Mouse (Mus musculus) intestine, embryonic 16.5 days (tissue): Measurements from ENCODE around the gene Abhd14b. TPM values are rescaled to one million over a fixed set of nuclear protein-coding genes. Genes with fewer than 3 reads are reported as not detected.

Source experiments
- ATAC-seq: fragments of 200-750 bp; cut with Nextera tagmentation; 2 replicates; pipeline ENCODE4 v1.8.0; 2017; ENCODE audit warnings: moderate TSS enrichment, moderate library complexity
- H3K27ac ChIP-seq: fragments of 300-500 bp; sonication (generic); 2 replicates; pipeline ENCODE4 v1.5.1; 2014; ENCODE audit warnings: mild to moderate bottlenecking, low read length
- H3K27me3 ChIP-seq: fragments of 300-500 bp; sonication (generic); replicated peaks from 2 replicates; pipeline ENCODE4 v1.6.1; 2014; ENCODE audit warnings: low read length, control low read depth, mixed read lengths; ENCODE audit not compliant: control insufficient read depth, insufficient read depth
- H3K36me3 ChIP-seq: fragments of 300-500 bp; sonication (generic); 2 replicates; pipeline ENCODE4 v1.6.1; 2014; ENCODE audit warnings: low read length, control low read depth; ENCODE audit not compliant: control insufficient read depth, insufficient read depth
- H3K4me1 ChIP-seq: fragments of 300-500 bp; sonication (generic); 2 replicates; pipeline ENCODE4 v1.6.1; 2014; ENCODE audit warnings: low read length, control low read depth, mixed read lengths; ENCODE audit not compliant: control insufficient read depth, insufficient read depth
- H3K4me2 ChIP-seq: fragments of 300-500 bp; sonication (generic); 2 replicates; pipeline ENCODE4 v1.6.1; 2014; ENCODE audit warnings: low read depth, low read length, control low read depth
- H3K4me3 ChIP-seq: fragments of 300-500 bp; sonication (generic); 2 replicates; pipeline ENCODE4 v1.5.1; 2014; ENCODE audit warnings: mild to moderate bottlenecking, low read length
- H3K9ac ChIP-seq: fragments of 300-500 bp; sonication (generic); 2 replicates; pipeline ENCODE4 v1.6.1; 2014; ENCODE audit warnings: low read depth, low read length
- H3K9me3 ChIP-seq: fragments of 300-500 bp; sonication (generic); 2 replicates; pipeline ENCODE4 v1.6.1; 2016; ENCODE audit warnings: low read length, control low read depth; ENCODE audit not compliant: control insufficient read depth
- WGBS: fragments of 180-500 bp; shearing (Covaris S2); extraction: QIAGEN DNeasy Blood & Tissue Kit; methylation state at CpG from one replicate; pipeline ENCODE4 v1.1.7; 2014; 5-methylcytosine and 5-hydroxymethylcytosine counted together
- polyA plus RNA-seq: library from polyadenylated mRNA; unstranded; fragments of >200 nt; fragmentation: Nextera tagmentation; extraction: Ambion mirVana; gene quantifications from 2 replicates; pipeline ENCODE4 v1.2.1, GENCODE M21; 2015

Gene Abhd14b
- polyA plus RNA-seq, 1 experiment from 2014 or later, result 34.3 TPM

GRCm38 (mm10) chr9:106476002-106476923, 29.0 kb downstream of the Abhd14b start:
- H3K9me3 ChIP-seq, result no peaks in the 10 kb centered on the region
- WGBS, result 23% methylated on average over 16 of the region's 16 CpGs
- peak; percentile 45 for ATAC-seq
- H3K27ac ChIP-seq, result peak overlapping the region; percentile 65
- H3K36me3 ChIP-seq, result no peaks in the 10 kb centered on the region
- peak overlapping the region; percentile 51 for H3K4me2 ChIP-seq
- peaks cover 50% of the 10 kb centered on the region for H3K4me1 ChIP-seq
- peak overlapping the region; percentile 33 for H3K4me3 ChIP-seq
- peak overlapping the region; percentile 60 for H3K9ac ChIP-seq
- H3K27me3 ChIP-seq, result no peaks in the 10 kb centered on the region

- peaks cover 44% of the 10 kb centered on the region for H3K4me1 ChIP-seq
- peak within 1 kb of the TSS; percentile 92 for H3K4me2 ChIP-seq
- H3K4me3 ChIP-seq, result peak within 1 kb of the TSS; percentile 87
- ATAC-seq, result peak; percentile 99
- under 1% methylated on average over 41 of the region's 41 CpGs for WGBS
- H3K27me3 ChIP-seq, result no peaks in the 10 kb centered on the region
- H3K9ac ChIP-seq, result peak within 1 kb of the TSS; percentile 73
- no peaks in the 10 kb centered on the region for H3K9me3 ChIP-seq
- H3K36me3 ChIP-seq, result 0 out of 2 replicates have a peak, but pooled peaks cover 2% of the 10 kb centered on the region
- peak within 1 kb of the TSS; percentile 65 for H3K27ac ChIP-seq
Measured at GRCm38 (mm10) chr9:106476924-106477484, 29.7 kb downstream of the Abhd14b start, which contains the start of gene Parp3. TSS of gene Parp3 (minus strand) at chr9:106476949.

GRCm38 (mm10) chr9:106477649-106478048, 30.4 kb downstream of the Abhd14b start:
- Histone ChIP-seq H3K4me3 (peak overlapping the region; percentile 87), H3K27ac (peak overlapping the region; percentile 41; the same call in 1 of the 2 replicates), H3K27me3 (no peaks in the 10 kb centered on the region), H3K4me1 (peaks cover 40% of the 10 kb centered on the region), H3K9ac (peak overlapping the region; percentile 73), H3K36me3 (peaks cover 6% of the 10 kb centered on the region; the same call in 1 of the 2 replicates), H3K9me3 (no peaks in the 10 kb centered on the region), H3K4me2 (peak overlapping the region; percentile 92)
- no peak for ATAC-seq
- WGBS, result 3% methylated on average over 16 of the region's 16 CpGs

- WGBS, result 78% methylated on average over 9 of the region's 9 CpGs
- Histone ChIP-seq H3K36me3 (peaks cover 10% of the 10 kb centered on the region; the same call in 1 of the 2 replicates), H3K4me3 (peak overlapping the region; percentile 87), H3K9ac (peak overlapping the region; percentile 73), H3K27me3 (no peaks in the 10 kb centered on the region), H3K4me2 (peak overlapping the region; percentile 92), H3K4me1 (peaks cover 39% of the 10 kb centered on the region), H3K27ac (no peak overlapping the region), H3K9me3 (no peaks in the 10 kb centered on the region)
- no peak for ATAC-seq
Measured at GRCm38 (mm10) chr9:106478101-106478500, 30.8 kb downstream of the Abhd14b start.

GRCm38 (mm10) chr9:106480541-106480940, 33.3 kb downstream of the Abhd14b start:
- H3K4me1 ChIP-seq, result peaks cover 17% of the 10 kb centered on the region
- no peak overlapping the region for H3K9ac ChIP-seq
- no peak overlapping the region for H3K4me3 ChIP-seq
- H3K27me3 ChIP-seq, result no peaks in the 10 kb centered on the region
- no peak for ATAC-seq
- no peak overlapping the region for H3K27ac ChIP-seq
- no peak overlapping the region for H3K4me2 ChIP-seq
- peaks cover 30% of the 10 kb centered on the region; the same call in 1 of the 2 replicates for H3K36me3 ChIP-seq
- H3K9me3 ChIP-seq, result no peaks in the 10 kb centered on the region
- 92% methylated on average over 7 of the region's 7 CpGs for WGBS

- Histone ChIP-seq H3K36me3 (peaks cover 30% of the 10 kb centered on the region; the same call in 1 of the 2 replicates), H3K4me3 (no peak overlapping the region), H3K4me2 (no peak overlapping the region), H3K4me1 (peaks cover 13% of the 10 kb centered on the region), H3K9ac (no peak overlapping the region), H3K27ac (no peak overlapping the region), H3K9me3 (no peaks in the 10 kb centered on the region), H3K27me3 (no peaks in the 10 kb centered on the region)
- ATAC-seq, result no peak
- WGBS, result 94% methylated on average over 15 of the region's 15 CpGs
Measured at GRCm38 (mm10) chr9:106481075-106481474, 33.8 kb downstream of the Abhd14b start.

GRCm38 (mm10) chr9:106481676-106482075, 34.4 kb downstream of the Abhd14b start:
- H3K9ac ChIP-seq, result no peak overlapping the region
- H3K27me3 ChIP-seq, result no peaks in the 10 kb centered on the region
- no peaks in the 10 kb centered on the region for H3K9me3 ChIP-seq
- 93% methylated on average over 13 of the region's 13 CpGs for WGBS
- H3K4me2 ChIP-seq, result no peak overlapping the region
- H3K27ac ChIP-seq, result no peak overlapping the region
- peaks cover 7% of the 10 kb centered on the region for H3K4me1 ChIP-seq
- ATAC-seq, result no peak
- peaks cover 30% of the 10 kb centered on the region; the same call in 1 of the 2 replicates for H3K36me3 ChIP-seq
- H3K4me3 ChIP-seq, result no peak overlapping the region

GRCm38 (mm10) chr9:106482578-106483115, 35.4 kb downstream of the Abhd14b start:
- peaks cover 30% of the 10 kb centered on the region; the same call in 1 of the 2 replicates for H3K36me3 ChIP-seq
- no peak overlapping the region for H3K9ac ChIP-seq
- WGBS, result 88% methylated on average over 17 of the region's 17 CpGs
- no peak overlapping the region for H3K27ac ChIP-seq
- no peak for ATAC-seq
- H3K27me3 ChIP-seq, result no peaks in the 10 kb centered on the region
- H3K4me2 ChIP-seq, result no peak overlapping the region
- no peak overlapping the region for H3K4me3 ChIP-seq
- peaks cover 7% of the 10 kb centered on the region for H3K4me1 ChIP-seq
- H3K9me3 ChIP-seq, result no peaks in the 10 kb centered on the region

- Histone ChIP-seq H3K4me2 (no peak overlapping the region), H3K4me3 (no peak overlapping the region), H3K4me1 (peaks cover 2% of the 10 kb centered on the region; the same call in 1 of the 2 replicates), H3K36me3 (peaks cover 30% of the 10 kb centered on the region; the same call in 1 of the 2 replicates), H3K9me3 (no peaks in the 10 kb centered on the region), H3K27ac (no peak overlapping the region), H3K9ac (no peak overlapping the region), H3K27me3 (no peaks in the 10 kb centered on the region)
- ATAC-seq, result no peak
- 96% methylated on average over 10 of the region's 10 CpGs for WGBS
Measured at GRCm38 (mm10) chr9:106483136-106483535, 35.9 kb downstream of the Abhd14b start.
